13 mouse cellular contexts compared by ENCODE assay signal in genomic region chr13:90643575-90644215, GRCm38 (mm10).
DNase-seq lines count a peak whose midpoint lies in the region; ATAC-seq lines count a peak whose summit lies in the region.
"Had no signal": no experiment of that assay in that cellular context is flagged by ENCODE, and none has a peak within 500 bp of the region (broad histone marks: within the 10 kb centered on the region; RNA-seq: fewer than 3 reads in every experiment).

No protein-coding gene starts in this region.

- H3K9ac ChIP-seq in forebrain, embryonic 11.5 days (ENCODE audit: low read length): no peak overlapping the region
- H3K9ac ChIP-seq in midbrain, embryonic 11.5 days (ENCODE audit: low read length): no peak overlapping the region
- H3K9ac ChIP-seq in hindbrain, embryonic 13.5 days: no peak overlapping the region
- no peak overlapping the region for H3K9ac ChIP-seq in neural tube, embryonic 14.5 days (replicated peaks; ENCODE audit: low read depth, low read length)
- H3K9ac ChIP-seq: kidney, embryonic 15.5 days; neural tube, embryonic 12.5 days had no signal

- no peaks in the 10 kb centered on the region for H3K36me3 ChIP-seq in forebrain, embryonic 11.5 days (ENCODE audit: control insufficient read depth, insufficient read depth, low read length)
- H3K36me3 ChIP-seq in forebrain, embryonic 10.5 days (replicated peaks): no peaks in the 10 kb centered on the region
- no peaks in the 10 kb centered on the region for H3K36me3 ChIP-seq in midbrain, embryonic 11.5 days (ENCODE audit: control insufficient read depth, insufficient read depth, low read length)
- no peaks in the 10 kb centered on the region for H3K36me3 ChIP-seq in midbrain, embryonic 10.5 days
- no peaks in the 10 kb centered on the region for H3K36me3 ChIP-seq in hindbrain, embryonic 13.5 days
- H3K36me3 ChIP-seq in neural tube, embryonic 14.5 days (ENCODE audit: control insufficient read depth, insufficient read depth, low read length): no peaks in the 10 kb centered on the region
- H3K36me3 ChIP-seq: kidney, embryonic 15.5 days; neural tube, embryonic 12.5 days had no signal

- peak; percentile 74 for ATAC-seq in forebrain, embryonic 11.5 days (replicated peaks; ENCODE audit: low FRiP score)
- peak; percentile 71 for ATAC-seq in midbrain, embryonic 11.5 days (ENCODE audit: low FRiP score)
- ATAC-seq in hindbrain, embryonic 13.5 days (ENCODE audit: low FRiP score): peak; percentile 62
- peak; percentile 57; the same call in 1 of the 2 replicates for ATAC-seq in neural tube, embryonic 14.5 days (ENCODE audit: low read depth)
- ATAC-seq in activated CD4-positive, CD25-positive, alpha-beta regulatory T cell, adult 4 months: no peak

- H3K4me1 ChIP-seq in forebrain, embryonic 11.5 days (replicated peaks; ENCODE audit: control insufficient read depth, insufficient read depth, low read length): peaks cover 5% of the 10 kb centered on the region; the same call in 1 of the 2 replicates
- H3K4me1 ChIP-seq in forebrain, embryonic 10.5 days: peaks cover 23% of the 10 kb centered on the region
- H3K4me1 ChIP-seq in midbrain, embryonic 11.5 days (ENCODE audit: control insufficient read depth, insufficient read depth, low read length): peaks cover 8% of the 10 kb centered on the region
- peaks cover 18% of the 10 kb centered on the region for H3K4me1 ChIP-seq in midbrain, embryonic 10.5 days
- peaks cover 17% of the 10 kb centered on the region; the same call in 1 of the 2 replicates for H3K4me1 ChIP-seq in hindbrain, embryonic 13.5 days (replicated peaks)
- no peaks in the 10 kb centered on the region for H3K4me1 ChIP-seq in neural tube, embryonic 14.5 days (ENCODE audit: control insufficient read depth, insufficient read depth, low read length)
- H3K4me1 ChIP-seq: megakaryocyte, embryonic 14.5 days; neural tube, embryonic 12.5 days had no signal

- DNase-seq in forebrain, embryonic 11.5 days (ENCODE audit: low spot score): no peak
- no peak for DNase-seq in forebrain, embryonic 10.5 days (ENCODE audit: extremely low spot score, low spot score)
- DNase-seq in midbrain, embryonic 11.5 days (ENCODE audit: low spot score, missing footprints): peak; percentile 79
- DNase-seq in midbrain, embryonic 10.5 days (ENCODE audit: low spot score): no peak
- no peak for DNase-seq in c-Kit-positive CD71-positive TER-119-positive erythroid progenitor cells, embryonic 14.5 days (ENCODE audit: low spot score)
- DNase-seq: cerebellum, adult 8-10 months; lung, adult 2 months had no signal

- no peaks in the 10 kb centered on the region for H3K27me3 ChIP-seq in forebrain, embryonic 11.5 days (ENCODE audit: control insufficient read depth, insufficient read depth, low read length)
- no peaks in the 10 kb centered on the region for H3K27me3 ChIP-seq in forebrain, embryonic 10.5 days (ENCODE audit: poor library complexity, severe bottlenecking)
- 0 out of 2 replicates have a peak, but pooled peaks cover 2% of the 10 kb centered on the region for H3K27me3 ChIP-seq in midbrain, embryonic 11.5 days (ENCODE audit: control insufficient read depth, insufficient read depth, low read length)
- peaks cover 23% of the 10 kb centered on the region for H3K27me3 ChIP-seq in midbrain, embryonic 10.5 days (ENCODE audit: low read depth, poor library complexity, severe bottlenecking)
- H3K27me3 ChIP-seq in hindbrain, embryonic 13.5 days: no peaks in the 10 kb centered on the region
- no peaks in the 10 kb centered on the region for H3K27me3 ChIP-seq in neural tube, embryonic 14.5 days (ENCODE audit: control insufficient read depth, insufficient read depth, low read length)
- H3K27me3 ChIP-seq: kidney, embryonic 15.5 days; megakaryocyte, embryonic 14.5 days; neural tube, embryonic 12.5 days had no signal

- no peaks in the 10 kb centered on the region for H3K9me3 ChIP-seq in forebrain, embryonic 11.5 days (ENCODE audit: control insufficient read depth, low read length)
- no peaks in the 10 kb centered on the region for H3K9me3 ChIP-seq in forebrain, embryonic 10.5 days
- no peaks in the 10 kb centered on the region for H3K9me3 ChIP-seq in midbrain, embryonic 11.5 days (ENCODE audit: control insufficient read depth, low read length)
- no peaks in the 10 kb centered on the region for H3K9me3 ChIP-seq in midbrain, embryonic 10.5 days (replicated peaks)
- no peaks in the 10 kb centered on the region for H3K9me3 ChIP-seq in hindbrain, embryonic 13.5 days
- no peaks in the 10 kb centered on the region for H3K9me3 ChIP-seq in neural tube, embryonic 14.5 days (ENCODE audit: control insufficient read depth, low read length)
- H3K9me3 ChIP-seq: kidney, embryonic 15.5 days; megakaryocyte, embryonic 14.5 days; neural tube, embryonic 12.5 days had no signal

- H3K4me3 ChIP-seq in forebrain, embryonic 11.5 days (ENCODE audit: low read depth, low read length): no peak overlapping the region
- no peak overlapping the region for H3K4me3 ChIP-seq in forebrain, embryonic 10.5 days
- no peak overlapping the region for H3K4me3 ChIP-seq in midbrain, embryonic 11.5 days (ENCODE audit: low read depth, low read length)
- no peak overlapping the region for H3K4me3 ChIP-seq in midbrain, embryonic 10.5 days
- no peak overlapping the region for H3K4me3 ChIP-seq in hindbrain, embryonic 13.5 days
- no peak overlapping the region for H3K4me3 ChIP-seq in neural tube, embryonic 14.5 days (ENCODE audit: low read depth, low read length)
- H3K4me3 ChIP-seq: kidney, embryonic 15.5 days; megakaryocyte, embryonic 14.5 days; neural tube, embryonic 12.5 days had no signal

- no peak overlapping the region for H3K27ac ChIP-seq in forebrain, embryonic 11.5 days (ENCODE audit: low read depth, low read length)
- no peak overlapping the region for H3K27ac ChIP-seq in forebrain, embryonic 10.5 days
- H3K27ac ChIP-seq in midbrain, embryonic 11.5 days (ENCODE audit: low read depth, low read length): no peak overlapping the region
- H3K27ac ChIP-seq in midbrain, embryonic 10.5 days (replicated peaks): no peak overlapping the region
- H3K27ac ChIP-seq in hindbrain, embryonic 13.5 days: no peak overlapping the region
- H3K27ac ChIP-seq in neural tube, embryonic 14.5 days (ENCODE audit: low read depth, low read length): no peak overlapping the region
- H3K27ac ChIP-seq: kidney, embryonic 15.5 days; neural tube, embryonic 12.5 days had no signal

- 45% methylated on average over 4 of the region's 4 CpGs for WGBS in forebrain, embryonic 11.5 days
- 70% methylated on average over 4 of the region's 4 CpGs for WGBS in forebrain, embryonic 10.5 days
- WGBS in midbrain, embryonic 11.5 days: 58% methylated on average over 4 of the region's 4 CpGs
- WGBS in midbrain, embryonic 10.5 days: 70% methylated on average over 4 of the region's 4 CpGs
- 51% methylated on average over 4 of the region's 4 CpGs for WGBS in hindbrain, embryonic 13.5 days
- WGBS in neural tube, embryonic 14.5 days: 57% methylated on average over 4 of the region's 4 CpGs

- no peak overlapping the region for H3K4me2 ChIP-seq in forebrain, embryonic 11.5 days (ENCODE audit: low read depth, low read length, severe bottlenecking)
- no peak overlapping the region for H3K4me2 ChIP-seq in midbrain, embryonic 11.5 days
- H3K4me2 ChIP-seq in hindbrain, embryonic 13.5 days: no peak overlapping the region
- no peak overlapping the region for H3K4me2 ChIP-seq in neural tube, embryonic 14.5 days (ENCODE audit: low read depth, low read length)
- H3K4me2 ChIP-seq: kidney, embryonic 15.5 days; neural tube, embryonic 12.5 days had no signal
